Mouse (Mus musculus) frontal cortex, postnatal 25 days (tissue): Measurements from ENCODE around the gene Akr7a5.

ENCODE experiments used
- DNase-seq, 2 experiments: peaks; one replicate each; pipeline ENCODE4 v3.0.0; 2022; ENCODE audit warnings: low spot score in 2 of 2

Akr7a5 gene

GRCm38 (mm10) chr4:139298671-139299366 is 11.7 kb upstream of the Akr7a5 start:
- DNase-seq: no peak

GRCm38 (mm10) chr4:139301780-139302179 is 8.8 kb upstream of the Akr7a5 start:
- no peak for DNase-seq

GRCm38 (mm10) chr4:139302241-139302640 is 8.3 kb upstream of the Akr7a5 start:
- DNase-seq: no peak

- DNase-seq: no peak
Observed at GRCm38 (mm10) chr4:139305521-139305920, 5.0 kb upstream of the Akr7a5 start.

GRCm38 (mm10) chr4:139307916-139308315 is 2.6 kb upstream of the Akr7a5 start:
- DNase-seq: no peak

GRCm38 (mm10) chr4:139309651-139310050 is 893 bp upstream of the Akr7a5 start:
- DNase-seq: no peak

- no peak for DNase-seq
Observed at GRCm38 (mm10) chr4:139310899-139311701, 556 bp downstream of the Akr7a5 start.

- DNase-seq: no peak
Observed at GRCm38 (mm10) chr4:139311707-139312106, 1.2 kb downstream of the Akr7a5 start.

GRCm38 (mm10) chr4:139312632-139313031 is 2.1 kb downstream of the Akr7a5 start:
- no peak for DNase-seq

GRCm38 (mm10) chr4:139318449-139318848 is 7.9 kb downstream of the Akr7a5 start:
- DNase-seq: no peak

GRCm38 (mm10) chr4:139319740-139320139 is 9.2 kb downstream of the Akr7a5 start:
- no peak for DNase-seq

- peak in 1 of 2 experiments; percentile 13 for DNase-seq
Observed at GRCm38 (mm10) chr4:139330605-139331004, 20.1 kb downstream of the Akr7a5 start.

GRCm38 (mm10) chr4:139334631-139335295 is 24.2 kb downstream of the Akr7a5 start:
- no peak for DNase-seq

- DNase-seq: no peak
Observed at GRCm38 (mm10) chr4:139335507-139335906, 25.0 kb downstream of the Akr7a5 start.

- peak; percentile 32 to 37 for DNase-seq
Observed at GRCm38 (mm10) chr4:139336822-139337483, 26.4 kb downstream of the Akr7a5 start.

- DNase-seq: no peak
Observed at GRCm38 (mm10) chr4:139338145-139338544, 27.6 kb downstream of the Akr7a5 start.

- no peak for DNase-seq
Observed at GRCm38 (mm10) chr4:139340835-139341234, 30.3 kb downstream of the Akr7a5 start.

GRCm38 (mm10) chr4:139341556-139342233 is 31.2 kb downstream of the Akr7a5 start:
- no peak for DNase-seq

- DNase-seq: no peak
Observed at GRCm38 (mm10) chr4:139343718-139344117, 33.2 kb downstream of the Akr7a5 start.

- no peak for DNase-seq
Observed at GRCm38 (mm10) chr4:139345416-139346019, 35.0 kb downstream of the Akr7a5 start.
